18 mouse cellular contexts compared by ENCODE assay signal in the genomic region with DNA sequence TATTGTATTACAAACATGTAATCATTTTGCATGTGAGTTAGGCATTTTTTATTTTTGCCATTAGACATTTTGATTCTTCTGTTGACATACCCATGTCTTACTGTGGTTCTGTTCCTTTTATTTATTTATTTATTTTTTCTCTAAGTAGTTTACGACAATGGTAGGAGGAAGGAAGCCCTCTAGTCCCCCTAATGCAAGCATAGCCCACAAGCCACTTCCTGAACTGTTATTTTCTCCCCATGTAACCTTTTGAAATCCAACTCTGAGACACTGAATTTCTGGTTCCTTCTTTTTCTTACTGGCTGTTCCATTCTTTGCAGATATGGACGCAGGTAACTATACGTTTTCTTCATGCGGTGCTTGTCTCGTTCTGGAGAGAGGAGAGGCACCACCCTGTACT.
"Had no signal": no experiment of that assay in that cellular context is flagged by ENCODE, and none has a peak within 500 bp of the region (broad histone marks: within the 10 kb centered on the region; RNA-seq: fewer than 3 reads in every experiment).

No protein-coding gene starts in this region.

- H3K4me3 ChIP-seq: layer of hippocampus, adult 2 months; lung, embryonic 15.5 days; stomach, embryonic 15.5 days had no signal

- H3K27ac ChIP-seq: kidney, postnatal 0 days; layer of hippocampus, adult 2 months; liver, embryonic 14.5 days; lung, embryonic 15.5 days; stomach, embryonic 15.5 days had no signal

- H3K9ac ChIP-seq: liver, embryonic 14.5 days; lung, embryonic 15.5 days; stomach, embryonic 15.5 days had no signal

- DNase-seq: kidney, adult 2 months; kidney, postnatal 25 days; layer of hippocampus, adult 9-11 months; lung, adult 18-20 months; lung, postnatal 14 days; lung, postnatal 4 days; midbrain, embryonic 14.5 days; right cerebral cortex, adult 18-20 months; right cerebral cortex, postnatal 14 days; spleen, adult 18-20 months; thymus, postnatal 25 days had no signal

- H3K4me1 ChIP-seq: lung, embryonic 15.5 days; stomach, embryonic 15.5 days had no signal

- H3K9me3 ChIP-seq: lung, embryonic 15.5 days; stomach, embryonic 15.5 days had no signal

- ATAC-seq: intestine, postnatal 0 days had no signal

- H3K27me3 ChIP-seq: lung, embryonic 15.5 days; stomach, embryonic 15.5 days had no signal

- H3K4me2 ChIP-seq: lung, embryonic 15.5 days; midbrain, embryonic 11.5 days; stomach, embryonic 15.5 days had no signal
